Mouse (Mus musculus): ENCODE results near the gene Kcnj16. TPM values are rescaled to one million over a fixed set of nuclear protein-coding genes. Genes with fewer than 3 reads are reported as not detected.

Gene Kcnj16
- polyA plus RNA-seq (2012; rRNA removed): not detected in 2 replicates

GRCm38 (mm10) chr11:110967762-110968135 lies at the start of gene Kcnj16:
Gene Kcnj16 (plus strand): TSS chr11:110968033.
- TF ChIP-seq POLR2A (IDR thresholded peaks at IDR 0.05; ENCODE audit: borderline replicate concordance, extremely low read depth, low read depth, low read length) (no peak), CTCF (IDR thresholded peaks at IDR 0.05; ENCODE audit: insufficient read depth, low read length) (no peak)
- Histone ChIP-seq H3K4me1 (ENCODE audit: control insufficient read depth, insufficient read depth, low read length) (no peaks in the 10 kb centered on the region), H3K4me3 (replicated peaks; ENCODE audit: extremely low read depth, low read depth, low read length) (no peak within 1 kb of the TSS)
- 74% methylated on average over 4 of the region's 4 CpGs for WGBS
- no peak for DNase-seq

- WGBS: 45% methylated on average over 5 of the region's 5 CpGs
- DNase-seq: no peak
- Histone ChIP-seq H3K4me3 (replicated peaks; ENCODE audit: extremely low read depth, low read depth, low read length) (no peak overlapping the region), H3K4me1 (ENCODE audit: control insufficient read depth, insufficient read depth, low read length) (no peaks in the 10 kb centered on the region)
- TF ChIP-seq CTCF (IDR thresholded peaks at IDR 0.05; ENCODE audit: insufficient read depth, low read length) (no peak), POLR2A (IDR thresholded peaks at IDR 0.05; ENCODE audit: borderline replicate concordance, extremely low read depth, low read depth, low read length) (no peak)
These were observed 48.9 kb upstream of the Kcnj16 start for GRCm38 (mm10) chr11:110918808-110919465.

GRCm38 (mm10) chr11:110935699-110936098 lies 32.1 kb upstream of the Kcnj16 start:
- H3K4me1 ChIP-seq (ENCODE audit: control insufficient read depth, insufficient read depth, low read length): no peaks in the 10 kb centered on the region
- 56% methylated on average over 3 of the region's 3 CpGs for WGBS
- no peak overlapping the region for H3K4me3 ChIP-seq (replicated peaks; ENCODE audit: extremely low read depth, low read depth, low read length)
- no peak for TF ChIP-seq CTCF (IDR thresholded peaks at IDR 0.05; ENCODE audit: insufficient read depth, low read length)
- TF ChIP-seq POLR2A (IDR thresholded peaks at IDR 0.05; ENCODE audit: borderline replicate concordance, extremely low read depth, low read depth, low read length): no peak
- no peak for DNase-seq

GRCm38 (mm10) chr11:110942280-110942679 lies 25.6 kb upstream of the Kcnj16 start:
- 22% methylated on average over 3 of the region's 3 CpGs for WGBS
- no peak overlapping the region for H3K4me3 ChIP-seq (replicated peaks; ENCODE audit: extremely low read depth, low read depth, low read length)
- no peak for DNase-seq
- TF ChIP-seq POLR2A (IDR thresholded peaks at IDR 0.05; ENCODE audit: borderline replicate concordance, extremely low read depth, low read depth, low read length) (no peak), CTCF (IDR thresholded peaks at IDR 0.05; ENCODE audit: insufficient read depth, low read length) (no peak)
- peaks cover 3% of the 10 kb centered on the region; the same call in 1 of the 2 replicates for H3K4me1 ChIP-seq (ENCODE audit: control insufficient read depth, insufficient read depth, low read length)

GRCm38 (mm10) chr11:110942695-110943135 lies 25.1 kb upstream of the Kcnj16 start:
- 13% methylated on average over 6 of the region's 6 CpGs for WGBS
- TF ChIP-seq POLR2A (IDR thresholded peaks at IDR 0.05; ENCODE audit: borderline replicate concordance, extremely low read depth, low read depth, low read length) (no peak), CTCF (IDR thresholded peaks at IDR 0.05; ENCODE audit: insufficient read depth, low read length) (no peak)
- Histone ChIP-seq H3K4me1 (ENCODE audit: control insufficient read depth, insufficient read depth, low read length) (peaks cover 3% of the 10 kb centered on the region; the same call in 1 of the 2 replicates), H3K4me3 (replicated peaks; ENCODE audit: extremely low read depth, low read depth, low read length) (no peak overlapping the region)
- DNase-seq: no peak

- 39% methylated on average over 7 of the region's 7 CpGs for WGBS
These were observed 11.2 kb upstream of the Kcnj16 start for GRCm38 (mm10) chr11:110956665-110957064.

GRCm38 (mm10) chr11:110961592-110962021 lies 6.2 kb upstream of the Kcnj16 start:
- DNase-seq: no peak
- Histone ChIP-seq H3K4me3 (replicated peaks; ENCODE audit: extremely low read depth, low read depth, low read length) (no peak overlapping the region), H3K4me1 (ENCODE audit: control insufficient read depth, insufficient read depth, low read length) (peaks cover 3% of the 10 kb centered on the region; the same call in 1 of the 2 replicates)
- WGBS: 28% methylated on average over 5 of the region's 5 CpGs
- TF ChIP-seq CTCF (IDR thresholded peaks at IDR 0.05; ENCODE audit: insufficient read depth, low read length) (no peak), POLR2A (IDR thresholded peaks at IDR 0.05; ENCODE audit: borderline replicate concordance, extremely low read depth, low read depth, low read length) (no peak)

More at GRCm38 (mm10) chr11:110956665-110957064, 11.2 kb upstream of the Kcnj16 start:
- no peak for DNase-seq
- Histone ChIP-seq H3K4me3 (replicated peaks; ENCODE audit: extremely low read depth, low read depth, low read length) (no peak overlapping the region), H3K4me1 (ENCODE audit: control insufficient read depth, insufficient read depth, low read length) (peaks cover 3% of the 10 kb centered on the region; the same call in 1 of the 2 replicates)
- TF ChIP-seq CTCF (IDR thresholded peaks at IDR 0.05; ENCODE audit: insufficient read depth, low read length): no peak
- TF ChIP-seq POLR2A (IDR thresholded peaks at IDR 0.05; ENCODE audit: borderline replicate concordance, extremely low read depth, low read depth, low read length): no peak

GRCm38 (mm10) chr11:110967019-110967761 lies 643 bp upstream of the Kcnj16 start:
- no peak overlapping the region for H3K4me3 ChIP-seq (replicated peaks; ENCODE audit: extremely low read depth, low read depth, low read length)
- H3K4me1 ChIP-seq (ENCODE audit: control insufficient read depth, insufficient read depth, low read length): no peaks in the 10 kb centered on the region
- TF ChIP-seq POLR2A (IDR thresholded peaks at IDR 0.05; ENCODE audit: borderline replicate concordance, extremely low read depth, low read depth, low read length): no peak
- TF ChIP-seq CTCF (IDR thresholded peaks at IDR 0.05; ENCODE audit: insufficient read depth, low read length): no peak
- 76% methylated on average over 11 of the region's 11 CpGs for WGBS
- DNase-seq: no peak

- DNase-seq: no peak
- Histone ChIP-seq H3K4me3 (replicated peaks; ENCODE audit: extremely low read depth, low read depth, low read length) (no peak overlapping the region), H3K4me1 (ENCODE audit: control insufficient read depth, insufficient read depth, low read length) (no peaks in the 10 kb centered on the region)
- TF ChIP-seq POLR2A (IDR thresholded peaks at IDR 0.05; ENCODE audit: borderline replicate concordance, extremely low read depth, low read depth, low read length) (no peak), CTCF (IDR thresholded peaks at IDR 0.05; ENCODE audit: insufficient read depth, low read length) (no peak)
These were observed 1.1 kb downstream of the Kcnj16 start for GRCm38 (mm10) chr11:110968901-110969300.

All from lung, adult 2 months (tissue).